Mouse (Mus musculus) C2C12 (cell line): ENCODE measurements at regions not wholly inside any gene's neighbourhood (a gene's known extent, or its start where the extent isn't known, plus 50 kb on each side); places are given as distances from the start of the nearest gene placed in this dataset.

ENCODE experiments used
- CEBPB ChIP-seq: IDR thresholded peaks from one replicate; pipeline ENCODE4 v1.6.1; 2011; ENCODE audit warnings: low read depth, mild to moderate bottlenecking, control low read depth, moderate library complexity
- CTCF ChIP-seq: IDR thresholded peaks from one replicate; pipeline ENCODE4 v1.5.1; 2011; ENCODE audit not compliant: control insufficient read depth, insufficient read depth, insufficient read length
- MAX ChIP-seq: IDR thresholded peaks from one replicate; pipeline ENCODE4 v1.6.1; 2011; ENCODE audit warnings: mild to moderate bottlenecking, control low read depth
- MYOD1 ChIP-seq: IDR thresholded peaks from one replicate; pipeline ENCODE4 v1.6.1; 2011; ENCODE audit warnings: low read depth; ENCODE audit not compliant: control insufficient read depth, insufficient read length
- USF1 ChIP-seq: IDR thresholded peaks from one replicate; pipeline ENCODE4 v1.6.1; 2011; ENCODE audit warnings: low read depth, mild to moderate bottlenecking, control low read depth, moderate library complexity

GRCm38 (mm10) chr16:71889679-71890078 is 418.4 kb upstream of the Robo1 start:
- TF ChIP-seq CTCF (no peak), CEBPB (no peak), MYOD1 (no peak), USF1 (no peak), MAX (no peak)
